Mouse (Mus musculus) lung, postnatal 14 days (tissue): Measurements from ENCODE around the gene Txndc8.

Source experiments
- DNase-seq: peaks from one replicate; pipeline ENCODE4 v3.0.0; 2021

Gene Txndc8

GRCm38 (mm10) chr4:57956029-57956960 is 52.6 kb downstream of the Txndc8 start, which contains the start of gene Txn1:
Txn1 (minus strand) TSS chr4:57956411.
- DNase-seq = peak; percentile 99

DNA sequence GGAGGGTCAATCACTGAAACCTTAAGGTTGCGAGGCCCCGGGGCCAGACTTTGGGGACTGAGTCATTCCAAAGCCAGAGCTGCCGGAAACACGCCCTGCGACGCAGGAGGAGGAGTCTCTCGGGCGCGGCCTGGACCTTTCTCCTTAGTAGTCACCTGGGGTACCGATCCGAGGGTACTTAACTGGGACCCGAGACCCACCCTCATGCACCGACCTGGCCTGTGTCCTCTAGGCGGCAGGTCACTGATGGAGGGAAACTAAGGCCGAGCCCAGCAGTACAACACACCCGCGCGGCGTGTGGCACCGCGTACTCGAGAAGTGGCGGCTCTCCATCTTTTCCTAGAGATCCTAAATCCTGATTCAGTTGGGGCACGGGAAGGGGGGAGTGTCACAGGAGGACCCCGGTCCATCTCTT is 53.4 kb downstream of the Txndc8 start:
- peak; percentile 71 for DNase-seq

DNA sequence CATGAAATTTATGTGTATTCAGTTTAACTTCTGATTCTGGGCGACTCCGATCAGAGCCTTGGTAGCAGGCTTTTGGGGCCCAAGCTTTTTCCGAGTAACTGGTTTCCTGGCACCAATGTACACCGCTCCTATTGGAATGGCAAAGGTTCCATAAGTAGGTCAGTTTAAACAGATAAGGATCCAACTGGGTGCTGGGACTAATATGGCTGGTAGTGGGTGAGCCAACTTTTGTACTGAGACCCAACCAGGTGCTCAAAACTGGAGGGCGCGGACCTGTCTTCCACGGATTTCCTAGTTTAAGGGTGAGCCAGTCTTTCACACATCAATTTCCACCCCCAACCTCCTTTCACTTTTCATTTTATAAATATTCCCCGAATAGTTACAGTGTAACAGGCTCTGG is 53.9 kb downstream of the Txndc8 start:
- DNase-seq = no peak

DNA sequence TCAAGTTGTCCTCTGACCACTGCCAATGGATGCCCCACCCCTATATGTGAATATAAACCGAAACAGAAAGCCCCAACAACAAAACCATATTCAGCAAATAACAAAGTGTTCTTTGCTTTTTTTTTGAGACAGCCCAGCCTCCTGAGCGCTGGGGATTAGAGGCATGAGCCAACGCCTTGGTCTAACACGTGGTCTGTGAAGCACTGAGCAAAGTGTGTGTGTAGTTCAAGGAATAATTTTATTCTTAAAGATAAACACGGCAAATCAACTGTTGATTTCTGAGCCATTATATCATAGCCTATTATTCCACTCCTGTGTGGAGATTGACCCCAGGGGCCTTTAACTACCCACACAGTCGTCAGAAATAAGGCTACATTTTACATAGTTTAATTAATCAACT is 54.3 kb downstream of the Txndc8 start:
- no peak for DNase-seq

DNA sequence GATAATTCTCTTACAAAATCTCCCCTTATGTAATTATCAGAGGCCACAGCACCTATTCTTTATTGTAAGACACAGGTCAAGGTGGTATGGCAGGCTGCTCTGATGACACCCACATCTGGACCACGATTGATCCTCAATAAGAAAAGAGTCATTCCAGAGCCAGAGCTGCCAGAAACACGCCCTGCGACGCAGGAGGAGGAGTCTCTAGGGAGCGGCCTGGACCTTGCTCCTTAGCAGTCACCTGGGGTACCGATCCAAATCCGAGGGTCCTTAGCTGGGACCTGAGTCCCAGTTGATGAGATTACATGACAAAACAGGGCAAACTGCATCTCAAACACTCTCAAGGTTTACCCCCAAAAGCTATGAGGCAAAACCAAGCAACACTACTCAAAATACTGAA is 55.1 kb downstream of the Txndc8 start:
- no peak for DNase-seq

GRCm38 (mm10) chr4:57952891-57953290 is 56.0 kb downstream of the Txndc8 start:
- no peak for DNase-seq

DNA sequence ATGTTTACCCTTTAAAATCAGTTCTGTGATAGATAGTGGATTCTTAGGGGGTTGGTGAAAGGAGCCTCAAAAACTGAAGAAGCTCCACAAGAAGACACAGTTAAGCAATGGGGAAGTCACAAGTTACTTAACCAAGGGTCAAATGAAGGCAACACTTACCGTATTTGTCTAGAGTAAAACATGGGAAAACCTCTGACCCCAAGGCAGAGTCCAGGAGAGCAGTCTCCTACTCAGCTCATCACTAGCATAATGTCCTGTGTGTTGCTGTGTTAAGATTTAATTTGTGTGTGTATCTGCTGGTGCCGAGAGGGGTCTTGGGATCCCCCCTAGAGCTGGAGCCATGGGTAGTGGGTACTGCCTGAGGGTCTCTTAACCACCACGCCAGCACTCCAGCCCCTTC is 56.5 kb downstream of the Txndc8 start:
- no peak for DNase-seq

DNA sequence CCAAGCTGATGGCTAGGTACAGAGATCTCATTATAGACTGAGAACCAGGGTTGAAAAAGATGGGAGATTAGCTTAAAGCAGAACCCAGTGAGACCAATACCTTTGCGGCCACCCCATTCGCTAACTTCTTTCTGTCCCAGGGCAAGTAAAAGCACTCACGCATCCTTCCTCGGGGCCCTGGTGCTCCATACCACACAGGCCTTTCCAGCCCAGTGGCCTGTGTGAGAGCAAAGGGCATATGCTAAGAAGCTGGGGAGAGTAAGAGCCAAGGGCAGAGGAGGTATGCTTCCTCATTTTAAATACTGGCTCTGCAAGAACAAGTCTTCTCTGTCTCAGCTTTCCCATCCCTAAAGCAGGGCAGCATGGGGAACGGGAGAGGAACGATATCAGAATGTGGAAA is 59.1 kb downstream of the Txndc8 start:
- no peak for DNase-seq

- DNase-seq = no peak
These were observed 61.4 kb downstream of the Txndc8 start for GRCm38 (mm10) chr4:57947476-57947875.

- DNase-seq = no peak
These were observed 61.9 kb downstream of the Txndc8 start for GRCm38 (mm10) chr4:57947036-57947435.

- no peak for DNase-seq
These were observed 66.0 kb downstream of the Txndc8 start for GRCm38 (mm10) chr4:57942892-57943291.

- DNase-seq = no peak
These were observed 68.3 kb downstream of the Txndc8 start for GRCm38 (mm10) chr4:57940631-57941030.

DNA sequence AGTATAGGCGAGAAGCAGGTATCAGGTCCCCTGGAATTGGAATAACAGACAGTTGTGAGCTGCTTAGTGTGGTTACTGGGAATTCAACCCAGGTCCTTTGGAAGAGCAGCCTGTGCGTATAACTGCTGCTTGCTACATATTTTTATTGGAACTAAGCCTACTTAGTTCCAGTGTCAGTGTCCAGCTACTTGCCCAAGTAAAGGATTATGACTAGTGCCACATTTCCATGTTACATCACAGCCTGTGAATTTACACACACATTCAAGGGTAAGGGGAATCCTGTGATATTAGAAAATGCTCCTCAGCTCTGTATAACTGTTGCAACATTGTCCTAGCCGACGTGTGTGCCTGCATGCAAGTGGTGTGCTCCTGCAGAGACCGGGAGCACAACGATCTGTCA is 71.6 kb downstream of the Txndc8 start:
- no peak for DNase-seq

- DNase-seq = no peak
These were observed 74.7 kb downstream of the Txndc8 start for GRCm38 (mm10) chr4:57934181-57934580.
